Mouse (Mus musculus) CH12.LX (cell line): ENCODE measurements around the gene Dpf1. TPM values are rescaled to one million over a fixed set of nuclear protein-coding genes. Genes with fewer than 3 reads are reported as not detected.

ENCODE experiments used
- DNase-seq: peaks from one replicate; pipeline ENCODE4 v3.0.0-alpha.2; 2013; ENCODE audit errors: extremely low read depth
- H3K27ac ChIP-seq: 2 replicates; pipeline ENCODE4 v1.5.1; 2012; ENCODE audit warnings: low read depth, mild to moderate bottlenecking, control low read depth, moderate library complexity; ENCODE audit not compliant: insufficient read depth
- H3K27me3 ChIP-seq: replicated peaks from 2 replicates; pipeline ENCODE3; 2012; ENCODE audit warnings: inconsistent platforms
- H3K36me3 ChIP-seq, 2 experiments: replicated peaks in 1 of 2; 2 replicates each; pipeline versions ENCODE3 to v1.6.1; 2012; ENCODE audit warnings: inconsistent platforms in 1 of 2, low read length in 1 of 2, mild to moderate bottlenecking in 1 of 2, mixed read lengths in 1 of 2, moderate library complexity in 1 of 2; ENCODE audit not compliant: control insufficient read depth in 1 of 2, insufficient read depth in 1 of 2
- H3K4me1 ChIP-seq, 2 experiments: 2 replicates each; pipeline ENCODE4 v1.6.1; 2012; ENCODE audit warnings: inconsistent platforms in 1 of 2, moderate library complexity in 1 of 2; ENCODE audit not compliant: insufficient read depth in 2 of 2, control insufficient read depth in 1 of 2
- H3K4me2 ChIP-seq: 2 replicates; pipeline ENCODE4 v1.6.1; 2012; ENCODE audit warnings: low read depth, mild to moderate bottlenecking, control low read depth; ENCODE audit not compliant: poor library complexity, insufficient read depth, severe bottlenecking
- H3K4me3 ChIP-seq, 3 experiments: fragments of 150-350 bp in 1 of 3; sonication (generic) in 1 of 3; replicated peaks in 1 of 3; 2 replicates each; pipeline versions ENCODE3 to v1.5.1; 2011 to 2012; ENCODE audit warnings: low read depth in 2 of 3, low read length in 2 of 3, mild to moderate bottlenecking in 2 of 3, moderate library complexity in 2 of 3, control low read depth in 1 of 3, improper control_type of control experiment in 1 of 3, inconsistent platforms in 1 of 3, mixed read lengths in 1 of 3; ENCODE audit not compliant: poor library complexity in 1 of 3
- H3K79me2 ChIP-seq: replicated peaks from 2 replicates; pipeline ENCODE4 v1.6.1; 2012; ENCODE audit warnings: mild to moderate bottlenecking, moderate library complexity; ENCODE audit not compliant: control insufficient read depth, poor library complexity, insufficient read depth, severe bottlenecking; ENCODE audit errors: extremely low read depth
- H3K9ac ChIP-seq: 2 replicates; pipeline ENCODE4 v1.6.1; 2012; ENCODE audit warnings: low read depth, mild to moderate bottlenecking, control low read depth, moderate library complexity; ENCODE audit not compliant: insufficient read depth
- H3K9me3 ChIP-seq: replicated peaks from 2 replicates; pipeline ENCODE3; 2012; ENCODE audit warnings: low read length, inconsistent platforms, mixed read lengths
- CHD1 ChIP-seq: IDR thresholded peaks from 2 replicates; pipeline ENCODE4 v1.6.1; 2012; ENCODE audit warnings: low read depth, low read length, improper control_type of control experiment, inconsistent platforms
- CTCF ChIP-seq, 2 experiments: IDR thresholded peaks in 1 of 2; conservative IDR thresholded peaks in 1 of 2; 2 replicates each; pipeline ENCODE4 v1.5.1; 2011 to 2012; ENCODE audit warnings: low read depth in 2 of 2, low read length in 2 of 2, improper control_type of control experiment in 1 of 2, inconsistent platforms in 1 of 2, mild to moderate bottlenecking in 1 of 2, moderate library complexity in 1 of 2
- ELF1 ChIP-seq: IDR thresholded peaks from 2 replicates; pipeline ENCODE4 v1.6.1; 2014; ENCODE audit warnings: low read depth, mild to moderate bottlenecking, inconsistent platforms, low read length, improper control_type of control experiment
- EP300 ChIP-seq: IDR thresholded peaks from 2 replicates; pipeline ENCODE4 v1.6.1; 2011; ENCODE audit warnings: low read length, improper control_type of control experiment
- GABPA ChIP-seq: IDR thresholded peaks from 2 replicates; pipeline ENCODE4 v1.6.1; 2012; ENCODE audit warnings: low read depth, low read length, improper control_type of control experiment, inconsistent platforms; ENCODE audit not compliant: insufficient replicate concordance
- IRF4 ChIP-seq: IDR thresholded peaks from 2 replicates; pipeline ENCODE4 v1.6.1; 2014; ENCODE audit warnings: low read depth, mild to moderate bottlenecking, inconsistent platforms, low read length, improper control_type of control experiment
- JUN ChIP-seq: IDR thresholded peaks from 2 replicates; pipeline ENCODE4 v1.6.1; 2011; ENCODE audit warnings: low read depth, mild to moderate bottlenecking, low read length, improper control_type of control experiment, moderate library complexity; ENCODE audit not compliant: insufficient read depth
- MAZ ChIP-seq: IDR thresholded peaks from 2 replicates; pipeline ENCODE4 v1.6.1; 2012; ENCODE audit warnings: low read depth, mild to moderate bottlenecking, inconsistent platforms, low read length, improper control_type of control experiment, moderate library complexity
- MXI1 ChIP-seq: IDR thresholded peaks from 2 replicates; pipeline ENCODE4 v1.6.1; 2011; ENCODE audit warnings: mild to moderate bottlenecking, low read depth, low read length, improper control_type of control experiment
- MYC ChIP-seq: IDR thresholded peaks from 2 replicates; pipeline ENCODE4 v1.6.1; 2011; ENCODE audit warnings: low read depth, mild to moderate bottlenecking, improper control_type of control experiment, low read length
- NELFE ChIP-seq: IDR thresholded peaks from 2 replicates; pipeline ENCODE4 v1.6.1; 2011; ENCODE audit warnings: low read depth, low read length, improper control_type of control experiment
- POLR2A ChIP-seq: IDR thresholded peaks from 2 replicates; pipeline ENCODE4 v1.6.1; 2011; ENCODE audit warnings: low read depth, mild to moderate bottlenecking, improper control_type of control experiment, low read length
- RAD21 ChIP-seq: IDR thresholded peaks from 2 replicates; pipeline ENCODE4 v1.6.1; 2011; ENCODE audit warnings: low read depth, mild to moderate bottlenecking, low read length, improper control_type of control experiment, moderate library complexity
- SIN3A ChIP-seq: IDR thresholded peaks from 2 replicates; pipeline ENCODE4 v1.6.1; 2012; ENCODE audit warnings: low read length, improper control_type of control experiment, inconsistent platforms
- SMC3 ChIP-seq: IDR thresholded peaks from 2 replicates; pipeline ENCODE4 v1.6.1; 2011; ENCODE audit warnings: low read depth, low read length, improper control_type of control experiment
- USF1 ChIP-seq: IDR thresholded peaks from 2 replicates; pipeline ENCODE4 v1.6.1; 2014; ENCODE audit warnings: low read depth, mild to moderate bottlenecking, inconsistent platforms, low read length, improper control_type of control experiment
- USF2 ChIP-seq: conservative IDR thresholded peaks from 2 replicates; pipeline ENCODE4 v1.6.1; 2011; ENCODE audit warnings: low read depth, low read length, improper control_type of control experiment
- ZKSCAN1 ChIP-seq: IDR thresholded peaks from 2 replicates; pipeline ENCODE4 v1.6.1; 2012; ENCODE audit warnings: low read depth, inconsistent platforms, low read length, improper control_type of control experiment, borderline replicate concordance
- ZNF384 ChIP-seq: IDR thresholded peaks from 2 replicates; pipeline ENCODE4 v1.6.1; 2012; ENCODE audit warnings: low read depth, low read length, improper control_type of control experiment, inconsistent platforms
- dilution Hi-C: fragments of 300-500 bp; cut with MboI; formaldehyde crosslinking; loops from 2 replicates; pipeline ENCODE4 v1.14.3; 2020; ENCODE audit warnings: low sequenced_read_pairs; ENCODE audit not compliant: extremely low pct_unique_long_range_greater_than_20kb, extremely low pct_ligation_motif_present
- in situ Hi-C: fragments of 300-500 bp; cut with MboI; formaldehyde crosslinking; loops from 3 replicates; pipeline ENCODE4 v1.14.3; 2019; ENCODE audit warnings: low sequenced_read_pairs, low pct_ligation_motif_present, low pct_unique_long_range_greater_than_20kb, mixed read lengths
- polyA plus RNA-seq: library from polyadenylated mRNA; unstranded; fragments of >175 nt; gene quantifications from 2 replicates; pipeline ENCODE4 v1.2.1, GENCODE M21; 2012; ENCODE audit warnings: low read depth; ENCODE audit not compliant: insufficient read length
- total RNA-seq, 2 experiments: library from RNA; depleted of rRNA; stranded (reverse); fragments of 300-350 nt in 1 of 2; fragments of >200 nt in 1 of 2; gene quantifications; 2 replicates each; pipeline ENCODE4 v1.2.3; 2012 to 2014

Dpf1 gene
- total and polyA plus RNA-seq, 3 experiments, result 0.38 to 3.0 (median 0.97) TPM

GRCm38 (mm10) chr7:29257368-29257767, 46.4 kb upstream of the Dpf1 start:
- peak; percentile 35 for DNase-seq
- peaks cover 9 to 51% of the 10 kb centered on the region in 2 experiments for H3K4me1 ChIP-seq

GRCm38 (mm10) chr7:29259781-29260730, 43.7 kb upstream of the Dpf1 start:
- in situ Hi-C loops, result loop anchor here (5.0 kb wide), 1 partner anchor 32 kb away; no protein-coding TSS in a partner anchor
- Histone ChIP-seq H3K36me3 (peaks cover 0 to 13% of the 10 kb centered on the region in 2 experiments), H3K4me1 (peaks cover 9 to 68% of the 10 kb centered on the region in 2 experiments), H3K9ac (no peak overlapping the region), H3K4me3 (no peak overlapping the region), H3K9me3 (no peaks in the 10 kb centered on the region), H3K27me3 (no peaks in the 10 kb centered on the region), H3K79me2 (no peaks in the 10 kb centered on the region), H3K4me2 (no peak overlapping the region), H3K27ac (no peak overlapping the region)
- dilution Hi-C loops, result no loop called here
- TF ChIP-seq CHD1 (no peak), JUN (no peak), ZKSCAN1 (no peak), ELF1 (no peak), POLR2A (no peak)
- DNase-seq, result no peak

More at GRCm38 (mm10) chr7:29257368-29257767, 46.4 kb upstream of the Dpf1 start:
- in situ Hi-C loops, result loop anchor here (5.0 kb wide), 1 partner anchor 35 kb away; no protein-coding TSS in a partner anchor
- dilution Hi-C loops, result no loop called here
- TF ChIP-seq ZNF384 (no peak), USF1 (no peak; the same call in 1 of the 2 replicates)
- Histone ChIP-seq H3K27ac (no peak overlapping the region), H3K4me2 (no peak overlapping the region), H3K27me3 (no peaks in the 10 kb centered on the region), H3K9ac (no peak overlapping the region), H3K36me3 (peaks cover 0 to 13% of the 10 kb centered on the region in 2 experiments), H3K4me3 (no peak overlapping the region), H3K9me3 (no peaks in the 10 kb centered on the region), H3K79me2 (no peaks in the 10 kb centered on the region)

GRCm38 (mm10) chr7:29262151-29262550, 41.6 kb upstream of the Dpf1 start:
- TF ChIP-seq MAZ, result no peak
- no peak for TF ChIP-seq USF2
- TF ChIP-seq IRF4, result no peak
- TF ChIP-seq EP300, result no peak
- TF ChIP-seq RAD21, result no peak
- TF ChIP-seq MYC, result no peak
- TF ChIP-seq SMC3, result no peak
- TF ChIP-seq GABPA, result no peak
- TF ChIP-seq USF1, result no peak
- no peak for TF ChIP-seq MXI1
- no peak for TF ChIP-seq NELFE
- TF ChIP-seq SIN3A, result no peak
- TF ChIP-seq CTCF (conservative IDR thresholded peaks at IDR 0.05 in 1 of 2, IDR thresholded peaks at IDR 0.05 in 1 of 2; ENCODE audit: low read depth in 2 of 2, low read length in 2 of 2), result no peak
- in situ Hi-C loops, result no loop called here
- no peak for DNase-seq
- H3K4me1 ChIP-seq, result peaks cover 8 to 78% of the 10 kb centered on the region in 2 experiments
- H3K9me3 ChIP-seq, result no peaks in the 10 kb centered on the region
- H3K27ac ChIP-seq, result no peak overlapping the region
- no peak overlapping the region for H3K4me2 ChIP-seq
- H3K4me3 ChIP-seq, result no peak overlapping the region
- peaks cover 0 to 10% of the 10 kb centered on the region in 2 experiments for H3K36me3 ChIP-seq
- H3K79me2 ChIP-seq, result no peaks in the 10 kb centered on the region
- dilution Hi-C loops, result no loop called here
- no peaks in the 10 kb centered on the region for H3K27me3 ChIP-seq
- H3K9ac ChIP-seq, result no peak overlapping the region
